Mouse (Mus musculus) brain, embryonic 14.5 days (tissue): ENCODE data around the gene Kcnma1.

ENCODE experiments used
- CTCF ChIP-seq: fragments of 200-500 bp; IDR thresholded peaks from 2 replicates; pipeline ENCODE4 v1.5.1; 2012; ENCODE audit warnings: inconsistent platforms, mild to moderate bottlenecking, moderate library complexity, borderline replicate concordance; ENCODE audit not compliant: insufficient read depth, insufficient read length; ENCODE audit errors: extremely low read depth
- POLR2A ChIP-seq: fragments of 200-500 bp; IDR thresholded peaks from 2 replicates; pipeline ENCODE4 v1.6.1; 2012; ENCODE audit warnings: mild to moderate bottlenecking, inconsistent platforms, borderline replicate concordance; ENCODE audit not compliant: poor library complexity, insufficient read depth, insufficient read length, severe bottlenecking; ENCODE audit errors: extremely low read depth

- TF ChIP-seq CTCF (no peak), POLR2A (no peak)
These were observed 472.2 kb downstream of the Kcnma1 start for GRCm38 (mm10) chr14:23542131-23542530.
